Mouse (Mus musculus): Measurements from ENCODE around the gene Strip2. TPM values are rescaled to one million over a fixed set of nuclear protein-coding genes. Genes with fewer than 3 reads are reported as not detected.

The Strip2 gene
- total RNA-seq (2018; cell fraction: chromatin; rRNA removed): 1 to 10 TPM in 2 of 26 experiments, under 1 TPM in 20, not detected in 4; 0.13 to 1.2 (median 0.34) TPM
- under 1 TPM; 0.06 to 0.43 (median 0.14) TPM for total RNA-seq (2018; cell fraction: cytosol; rRNA removed)
- total RNA-seq (2018; cell fraction: nucleus; rRNA removed): 1 to 10 TPM in 9 of 26 experiments, under 1 TPM in 17; 0.39 to 2.6 (median 0.88) TPM
- polyA plus RNA-seq (2018): 0.05 to 0.17 TPM (median 0.15 TPM) in 3 replicates

GRCm38 (mm10) chr6:29916530-29917382 is at the start of gene Strip2:
Strip2 (plus strand) TSS chr6:29917012.
- no peaks in the 10 kb centered on the region for H3K79me2 ChIP-seq (ENCODE audit: inconsistent target)

GRCm38 (mm10) chr6:29868341-29868895 is 48.4 kb upstream of the Strip2 start:
- WGBS (ENCODE audit: missing documents): 92% methylated on average over 2 of the region's 2 CpGs
- no peak overlapping the region for H3K4me3 ChIP-seq (ENCODE audit: inconsistent target)
- peaks cover 15% of the 10 kb centered on the region for H3K36me3 ChIP-seq (ENCODE audit: inconsistent target)
- no peaks in the 10 kb centered on the region for H3K79me2 ChIP-seq (ENCODE audit: inconsistent target)
- no peak overlapping the region for H3K27ac ChIP-seq

More at GRCm38 (mm10) chr6:29916530-29917382, at the start of gene Strip2:
- H3K27ac ChIP-seq: no peak within 1 kb of the TSS
- 1% methylated on average over 62 of the region's 67 CpGs for WGBS (ENCODE audit: missing documents)
- no peaks in the 10 kb centered on the region for H3K36me3 ChIP-seq (ENCODE audit: inconsistent target)
- peak within 1 kb of the TSS; percentile 38 for H3K4me3 ChIP-seq (ENCODE audit: inconsistent target)

GRCm38 (mm10) chr6:29873654-29874053 is 43.2 kb upstream of the Strip2 start:
- WGBS (ENCODE audit: missing documents): 93% methylated on average over 2 of the region's 2 CpGs
- H3K36me3 ChIP-seq (ENCODE audit: inconsistent target): peaks cover 18% of the 10 kb centered on the region
- no peaks in the 10 kb centered on the region for H3K79me2 ChIP-seq (ENCODE audit: inconsistent target)
- no peak overlapping the region for H3K27ac ChIP-seq
- no peak overlapping the region for H3K4me3 ChIP-seq (ENCODE audit: inconsistent target)

GRCm38 (mm10) chr6:29875576-29875975 is 41.2 kb upstream of the Strip2 start:
- H3K27ac ChIP-seq: no peak overlapping the region
- H3K79me2 ChIP-seq (ENCODE audit: inconsistent target): no peaks in the 10 kb centered on the region
- no peak overlapping the region for H3K4me3 ChIP-seq (ENCODE audit: inconsistent target)
- H3K36me3 ChIP-seq (ENCODE audit: inconsistent target): peaks cover 18% of the 10 kb centered on the region
- WGBS (ENCODE audit: missing documents): 91% methylated on average over 5 of the region's 5 CpGs

- H3K36me3 ChIP-seq (ENCODE audit: inconsistent target): peaks cover 12% of the 10 kb centered on the region
- 98% methylated on average over 4 of the region's 4 CpGs for WGBS (ENCODE audit: missing documents)
- H3K79me2 ChIP-seq (ENCODE audit: inconsistent target): no peaks in the 10 kb centered on the region
- H3K4me3 ChIP-seq (ENCODE audit: inconsistent target): no peak overlapping the region
- H3K27ac ChIP-seq: no peak overlapping the region
These were observed 40.0 kb upstream of the Strip2 start for GRCm38 (mm10) chr6:29876782-29877181.

GRCm38 (mm10) chr6:29879579-29879978 is 37.2 kb upstream of the Strip2 start:
- Histone ChIP-seq H3K79me2 (ENCODE audit: inconsistent target) (no peaks in the 10 kb centered on the region), H3K27ac (no peak overlapping the region), H3K36me3 (ENCODE audit: inconsistent target) (peaks cover 20% of the 10 kb centered on the region; the same call in 1 of the 2 replicates), H3K4me3 (ENCODE audit: inconsistent target) (no peak overlapping the region)

GRCm38 (mm10) chr6:29880796-29881195 is 36.0 kb upstream of the Strip2 start:
- Histone ChIP-seq H3K79me2 (ENCODE audit: inconsistent target) (no peaks in the 10 kb centered on the region), H3K4me3 (ENCODE audit: inconsistent target) (no peak overlapping the region), H3K36me3 (ENCODE audit: inconsistent target) (peaks cover 20% of the 10 kb centered on the region; the same call in 1 of the 2 replicates), H3K27ac (no peak overlapping the region)
- WGBS (ENCODE audit: missing documents): 91% methylated on average over 3 of the region's 3 CpGs

- Histone ChIP-seq H3K36me3 (ENCODE audit: inconsistent target) (peaks cover 20% of the 10 kb centered on the region), H3K27ac (no peak overlapping the region), H3K79me2 (ENCODE audit: inconsistent target) (no peaks in the 10 kb centered on the region), H3K4me3 (ENCODE audit: inconsistent target) (no peak overlapping the region)
- WGBS (ENCODE audit: missing documents): 96% methylated on average over 2 of the region's 2 CpGs
These were observed 34.9 kb upstream of the Strip2 start for GRCm38 (mm10) chr6:29881936-29882335.

- 99% methylated on average over 6 of the region's 6 CpGs for WGBS (ENCODE audit: missing documents)
- H3K4me3 ChIP-seq (ENCODE audit: inconsistent target): no peak overlapping the region
- H3K79me2 ChIP-seq (ENCODE audit: inconsistent target): no peaks in the 10 kb centered on the region
- no peak overlapping the region for H3K27ac ChIP-seq
- H3K36me3 ChIP-seq (ENCODE audit: inconsistent target): peaks cover 20% of the 10 kb centered on the region
These were observed 33.9 kb upstream of the Strip2 start for GRCm38 (mm10) chr6:29882870-29883269.

GRCm38 (mm10) chr6:29891151-29891550 is 25.7 kb upstream of the Strip2 start:
- H3K4me3 ChIP-seq (ENCODE audit: inconsistent target): no peak overlapping the region
- H3K79me2 ChIP-seq (ENCODE audit: inconsistent target): no peaks in the 10 kb centered on the region
- no peak overlapping the region for H3K27ac ChIP-seq
- WGBS (ENCODE audit: missing documents): 89% methylated on average over 11 of the region's 11 CpGs
- peaks cover 8% of the 10 kb centered on the region; the same call in 1 of the 2 replicates for H3K36me3 ChIP-seq (ENCODE audit: inconsistent target)

GRCm38 (mm10) chr6:29896976-29897375 is 19.8 kb upstream of the Strip2 start:
- H3K79me2 ChIP-seq (ENCODE audit: inconsistent target): no peaks in the 10 kb centered on the region
- no peak overlapping the region for H3K4me3 ChIP-seq (ENCODE audit: inconsistent target)
- H3K27ac ChIP-seq: no peak overlapping the region
- WGBS (ENCODE audit: missing documents): 42% methylated on average over 3 of the region's 3 CpGs
- H3K36me3 ChIP-seq (ENCODE audit: inconsistent target): peaks cover 20% of the 10 kb centered on the region; the same call in 1 of the 2 replicates

- no peaks in the 10 kb centered on the region for H3K79me2 ChIP-seq (ENCODE audit: inconsistent target)
- H3K27ac ChIP-seq: no peak overlapping the region
- WGBS (ENCODE audit: missing documents): 86% methylated on average over 1 of the region's 1 CpGs
- peaks cover 27% of the 10 kb centered on the region for H3K36me3 ChIP-seq (ENCODE audit: inconsistent target)
- no peak overlapping the region for H3K4me3 ChIP-seq (ENCODE audit: inconsistent target)
These were observed 15.4 kb upstream of the Strip2 start for GRCm38 (mm10) chr6:29901450-29901849.

- no peak overlapping the region for H3K4me3 ChIP-seq (ENCODE audit: inconsistent target)
- 29% methylated on average over 2 of the region's 2 CpGs for WGBS (ENCODE audit: missing documents)
- no peaks in the 10 kb centered on the region for H3K79me2 ChIP-seq (ENCODE audit: inconsistent target)
- H3K36me3 ChIP-seq (ENCODE audit: inconsistent target): peaks cover 25% of the 10 kb centered on the region
- H3K27ac ChIP-seq: no peak overlapping the region
These were observed 14.6 kb upstream of the Strip2 start for GRCm38 (mm10) chr6:29902256-29902655.

GRCm38 (mm10) chr6:29903343-29903914 is 13.4 kb upstream of the Strip2 start:
- no peak overlapping the region for H3K4me3 ChIP-seq (ENCODE audit: inconsistent target)

More at GRCm38 (mm10) chr6:29903343-29903914, 13.4 kb upstream of the Strip2 start:
- Histone ChIP-seq H3K79me2 (ENCODE audit: inconsistent target) (no peaks in the 10 kb centered on the region), H3K36me3 (ENCODE audit: inconsistent target) (peaks cover 24% of the 10 kb centered on the region), H3K27ac (no peak overlapping the region)
- whole genome bisulfite sequencing (ENCODE audit: missing documents): 97% methylated on average over 3 of the region's 3 CpGs

Data from macrophage (primary cell).